Mouse (Mus musculus) cortical plate, adult 2 months (tissue): Measurements from ENCODE around the gene Cdh23. TPM values are rescaled to one million over a fixed set of nuclear protein-coding genes. Genes with fewer than 3 reads are reported as not detected.
A peak's percentile ranks its signal among the peaks of the same experiment; 100 is the strongest.

Experiments
- H3K27ac ChIP-seq: fragments of 200-500 bp; 2 replicates; pipeline ENCODE4 v1.5.1; 2012; ENCODE audit warnings: low read length, control low read depth, inconsistent platforms; ENCODE audit not compliant: insufficient read depth
- H3K4me1 ChIP-seq: fragments of 200-500 bp; 2 replicates; pipeline ENCODE4 v1.6.1; 2011; ENCODE audit warnings: low read length; ENCODE audit not compliant: control insufficient read depth, insufficient read depth
- H3K4me3 ChIP-seq: fragments of 200-500 bp; 2 replicates; pipeline ENCODE4 v1.5.1; 2011; ENCODE audit warnings: mild to moderate bottlenecking, low read length, control low read depth; ENCODE audit not compliant: insufficient read depth
- CTCF ChIP-seq: fragments of 200-500 bp; IDR thresholded peaks from 2 replicates; pipeline ENCODE4 v1.5.1; 2011; ENCODE audit warnings: mild to moderate bottlenecking, control low read depth, low read length; ENCODE audit not compliant: insufficient read depth; ENCODE audit errors: extremely low read depth
- POLR2A ChIP-seq: fragments of 200-500 bp; IDR thresholded peaks from 2 replicates; pipeline ENCODE4 v1.6.1; 2011; ENCODE audit warnings: mild to moderate bottlenecking, low read length, control low read depth; ENCODE audit not compliant: insufficient read depth; ENCODE audit errors: extremely low read depth
- polyA plus RNA-seq: library from polyadenylated mRNA; depleted of rRNA; stranded (reverse); fragments of >200 nt; gene quantifications from 2 replicates; pipeline ENCODE4 v1.2.3, GENCODE M21; 2012

Cdh23 gene
- polyA plus RNA-seq, 1 experiment: 0.46 TPM

DNA sequence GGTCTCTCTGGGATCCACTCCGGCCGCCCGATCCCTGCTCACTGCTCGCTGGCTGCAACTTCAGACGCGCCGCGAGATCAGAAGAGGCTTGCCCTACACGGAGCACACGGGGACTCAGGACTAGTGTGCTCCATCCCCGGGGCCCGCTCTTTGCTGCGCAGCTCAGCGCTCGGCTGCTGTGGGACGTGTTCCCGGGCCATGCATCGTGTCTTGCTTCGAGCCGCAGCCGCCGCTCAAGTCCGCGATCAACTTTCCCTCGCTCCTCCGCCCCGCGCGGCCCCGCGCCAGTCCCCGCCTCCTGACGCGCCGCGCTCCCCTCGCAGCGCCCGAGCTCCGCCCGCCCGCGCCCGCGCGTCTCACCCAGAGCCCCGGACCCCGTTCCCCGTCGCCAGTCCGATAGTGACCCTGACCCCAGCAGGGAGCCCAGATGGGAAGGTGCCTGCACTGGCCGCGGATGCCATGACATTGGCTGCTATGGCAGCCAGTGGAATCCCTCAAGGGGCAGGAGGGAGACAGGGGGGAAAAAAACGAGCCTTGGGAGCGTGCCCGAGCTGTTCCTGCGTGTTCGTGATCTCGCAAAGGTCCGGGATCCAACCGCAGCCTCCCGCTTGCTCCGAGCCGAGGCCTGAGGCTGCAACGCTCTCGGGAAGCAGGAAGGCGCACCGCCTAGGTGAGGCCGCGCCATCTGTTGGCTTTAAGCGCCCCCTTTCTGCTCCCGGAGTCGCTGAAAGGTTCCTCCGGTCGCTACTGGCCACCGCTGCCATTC is 9.1 kb downstream of the Cdh23 start:
- H3K4me1 ChIP-seq: no peaks in the 10 kb centered on the region
- TF ChIP-seq POLR2A (no peak), CTCF (peak; percentile 35)
- H3K27ac ChIP-seq: no peak overlapping the region
- H3K4me3 ChIP-seq: peak overlapping the region; percentile 45

DNA sequence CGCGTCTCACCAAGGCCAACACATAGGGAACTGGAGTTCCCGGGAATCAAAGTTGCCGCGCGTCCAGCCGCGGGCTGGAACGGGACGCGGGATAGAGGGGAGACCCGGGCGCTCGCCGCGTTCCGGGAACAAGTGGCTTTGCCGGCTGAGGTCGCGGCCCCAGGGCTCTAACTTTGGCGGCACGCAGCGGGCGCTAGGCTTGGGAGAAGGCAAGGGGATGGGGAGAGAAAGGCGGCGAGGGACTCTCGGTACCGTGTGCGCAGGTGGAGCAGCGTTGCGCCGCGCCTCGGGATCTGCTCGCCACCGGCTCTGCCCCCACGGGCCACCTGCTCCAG is 9.7 kb downstream of the Cdh23 start:
- TF ChIP-seq CTCF: no peak
- TF ChIP-seq POLR2A: no peak
- peak overlapping the region; percentile 45 for H3K4me3 ChIP-seq

DNA sequence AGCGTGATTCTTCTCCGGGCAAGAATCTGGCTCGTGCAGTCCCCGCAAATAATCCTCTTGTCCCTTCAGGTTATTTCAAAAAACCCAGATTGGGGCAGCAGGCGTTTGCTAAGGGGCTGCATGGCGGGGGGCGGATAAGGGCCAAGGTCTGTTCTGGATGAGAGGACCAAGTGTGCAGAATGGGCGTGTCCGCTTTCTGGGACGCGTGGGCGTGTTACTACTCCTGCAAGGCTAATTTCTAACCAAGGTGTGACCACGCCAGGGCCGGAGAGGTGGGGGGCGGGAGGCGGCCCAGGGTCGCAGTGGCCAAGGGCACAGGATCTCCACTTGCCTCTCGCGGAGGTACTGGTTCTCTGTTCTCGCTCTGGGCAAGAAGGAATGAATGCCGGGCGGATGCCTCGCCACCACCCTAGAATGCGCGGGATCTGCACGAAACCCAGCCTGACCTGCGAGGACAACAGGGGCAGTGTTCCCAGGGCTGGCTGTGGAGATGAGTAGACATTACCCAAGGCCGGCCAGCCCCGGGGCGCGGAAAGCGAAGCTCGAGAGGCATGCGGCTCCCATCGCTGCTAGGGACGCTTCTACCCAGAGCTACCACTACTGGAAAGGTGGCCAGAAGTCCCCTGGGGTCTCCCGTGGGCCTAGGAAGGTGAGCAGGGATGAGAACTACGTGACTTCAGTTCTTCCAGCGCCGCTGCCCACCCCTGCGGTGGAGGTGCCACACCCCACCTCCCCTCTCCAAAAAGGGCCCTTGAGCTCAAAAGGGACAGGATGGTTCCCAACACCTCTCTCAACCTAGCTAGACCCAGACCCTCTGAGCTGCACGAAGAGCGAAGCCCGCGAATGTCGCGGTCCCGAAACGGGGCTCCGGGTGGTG is 10.3 kb downstream of the Cdh23 start:
- Histone ChIP-seq H3K4me3 (peak overlapping the region; percentile 45; the same call in 1 of the 2 replicates), H3K4me1 (no peaks in the 10 kb centered on the region), H3K27ac (no peak overlapping the region)
- no peak for TF ChIP-seq CTCF
- no peak for TF ChIP-seq POLR2A

More for the DNA sequence above, 9.7 kb downstream of the Cdh23 start:
- H3K27ac ChIP-seq: no peak overlapping the region
- H3K4me1 ChIP-seq: no peaks in the 10 kb centered on the region

DNA sequence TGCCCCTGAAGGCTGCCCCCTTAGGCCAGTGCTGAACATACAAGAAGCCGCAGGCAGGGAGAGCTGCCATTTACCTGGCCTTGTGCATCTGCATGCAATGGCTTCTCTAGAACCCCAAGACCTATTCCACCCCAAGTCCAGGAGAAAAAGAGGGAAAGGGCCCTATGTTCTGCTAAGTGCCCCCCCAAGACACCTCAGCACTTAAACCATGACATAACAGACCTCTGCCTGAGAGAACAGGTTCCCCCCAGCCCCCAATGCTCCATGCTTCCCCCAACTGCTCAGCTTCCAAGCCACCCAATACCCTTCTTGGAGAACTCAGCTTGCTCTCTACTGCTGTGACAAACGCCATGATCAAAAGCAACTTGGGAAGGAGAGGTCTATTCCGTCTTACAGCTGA is 17.4 kb downstream of the Cdh23 start:
- TF ChIP-seq POLR2A: no peak
- TF ChIP-seq CTCF: no peak
- H3K27ac ChIP-seq: no peak overlapping the region
- no peak overlapping the region for H3K4me3 ChIP-seq
- H3K4me1 ChIP-seq: no peaks in the 10 kb centered on the region

DNA sequence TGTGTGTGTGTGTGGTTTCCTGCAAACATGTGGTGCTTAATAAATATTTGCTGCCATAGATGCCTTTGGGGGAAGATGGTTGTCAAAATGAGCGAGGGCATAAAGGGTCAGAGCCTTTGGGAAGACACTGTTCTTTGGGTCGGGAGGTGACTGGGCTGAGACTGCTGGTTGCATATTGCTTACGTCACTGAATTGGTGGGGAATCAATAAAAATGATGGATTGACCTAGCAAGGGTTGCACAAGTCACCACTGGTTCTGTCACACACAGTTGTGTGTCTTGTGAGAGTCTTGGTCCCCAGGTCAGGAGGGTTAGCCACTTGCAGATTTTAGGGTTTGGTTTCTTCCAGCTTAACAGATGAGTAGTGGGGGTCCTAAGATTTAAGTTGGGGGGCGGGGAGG is 19.0 kb downstream of the Cdh23 start:
- TF ChIP-seq CTCF (no peak), POLR2A (no peak)
- Histone ChIP-seq H3K27ac (no peak overlapping the region), H3K4me3 (no peak overlapping the region), H3K4me1 (no peaks in the 10 kb centered on the region)

DNA sequence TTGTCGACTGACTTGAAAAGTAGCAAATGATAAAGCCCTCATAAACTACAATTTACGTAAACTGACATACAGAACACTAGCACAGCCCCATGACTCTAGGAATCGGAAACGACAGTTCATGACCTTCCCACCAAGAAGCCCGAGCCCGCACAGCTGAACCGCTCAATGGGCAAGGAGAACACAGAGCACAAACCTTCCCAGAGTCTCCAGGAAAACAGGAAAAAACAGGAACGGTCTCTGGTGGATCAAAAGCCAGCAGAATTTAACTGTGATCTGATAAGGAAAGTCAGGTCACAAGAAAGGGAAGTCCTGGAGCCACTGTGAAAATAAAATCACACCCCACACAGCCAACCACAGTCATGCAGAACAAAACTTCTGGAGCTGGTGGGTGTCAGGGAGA is 26.1 kb downstream of the Cdh23 start:
- Histone ChIP-seq H3K27ac (no peak overlapping the region), H3K4me3 (no peak overlapping the region), H3K4me1 (no peaks in the 10 kb centered on the region)
- TF ChIP-seq CTCF (no peak), POLR2A (no peak)

DNA sequence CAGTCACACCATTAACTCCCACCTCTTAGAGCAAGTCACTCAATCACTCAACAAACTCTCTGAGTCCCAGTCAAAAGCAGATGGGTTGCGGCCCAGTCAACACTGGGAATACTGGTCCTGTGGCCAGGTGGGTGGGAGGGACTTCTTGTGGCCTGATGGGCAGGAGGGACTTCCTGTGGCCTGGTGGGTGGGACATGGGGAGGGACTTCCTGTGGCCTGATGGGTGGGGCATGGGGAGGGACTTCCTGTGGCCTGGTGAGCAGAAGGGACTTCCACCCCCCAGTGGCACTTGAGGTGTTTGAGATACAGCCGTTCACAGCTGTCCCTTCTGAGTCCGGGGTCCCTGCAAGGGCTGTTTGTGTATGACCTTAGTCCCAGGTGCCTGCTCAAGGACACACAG is 27.7 kb downstream of the Cdh23 start:
- no peak overlapping the region for H3K4me3 ChIP-seq
- H3K27ac ChIP-seq: no peak overlapping the region
- no peaks in the 10 kb centered on the region for H3K4me1 ChIP-seq
- TF ChIP-seq POLR2A: no peak
- TF ChIP-seq CTCF: no peak

DNA sequence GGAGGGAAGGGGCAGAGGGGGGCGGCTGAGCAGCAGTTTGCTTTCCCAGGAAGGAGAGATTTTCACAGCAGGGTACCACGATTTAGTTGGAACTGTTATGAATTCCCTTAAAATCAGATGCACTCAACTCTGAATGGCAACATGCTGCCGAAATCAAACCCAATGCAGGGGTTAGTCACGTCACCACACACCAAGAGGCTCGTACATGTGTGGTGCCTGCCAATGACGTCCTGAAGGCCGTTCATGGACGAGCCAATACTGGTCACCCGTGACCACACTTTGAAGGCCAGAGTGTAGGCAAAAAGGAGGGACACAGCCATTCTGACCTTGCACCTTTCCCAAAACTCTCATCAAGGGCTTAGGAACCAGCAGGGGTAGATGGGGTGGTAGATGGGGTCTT is 35.3 kb downstream of the Cdh23 start:
- TF ChIP-seq POLR2A (no peak), CTCF (no peak)
- Histone ChIP-seq H3K4me3 (no peak overlapping the region), H3K27ac (no peak overlapping the region), H3K4me1 (no peaks in the 10 kb centered on the region)

DNA sequence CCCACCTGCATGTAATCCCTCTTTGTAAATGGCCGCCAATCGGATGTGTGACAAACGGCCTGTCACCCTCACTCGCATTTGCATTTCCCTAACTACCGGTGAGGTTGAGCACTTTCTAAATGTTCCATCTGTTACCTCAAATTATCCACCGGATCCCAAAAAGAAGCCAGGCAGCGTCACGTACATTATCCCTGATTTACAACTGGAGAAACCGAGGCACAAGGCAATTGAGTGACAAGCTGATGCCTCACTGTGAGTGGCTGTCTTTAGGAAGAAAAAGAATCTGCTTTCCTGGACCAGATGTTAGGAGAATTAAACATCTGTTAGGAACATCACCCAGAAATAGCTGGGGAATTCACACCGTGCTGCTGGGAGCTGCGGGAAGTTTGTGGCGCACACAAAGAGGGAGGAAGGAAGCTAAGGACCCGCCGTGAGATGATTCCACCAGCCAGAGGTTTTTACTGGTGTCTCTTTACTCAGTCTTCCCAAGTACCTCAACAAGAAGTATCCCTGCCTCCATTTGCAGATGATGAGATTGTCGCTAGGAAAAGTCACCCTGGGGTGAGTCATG is 36.8 kb downstream of the Cdh23 start:
- H3K4me3 ChIP-seq: no peak overlapping the region
- no peaks in the 10 kb centered on the region for H3K4me1 ChIP-seq
- TF ChIP-seq POLR2A (no peak), CTCF (no peak)
- H3K27ac ChIP-seq: no peak overlapping the region
